Mouse (Mus musculus): ENCODE measurements around the gene Mymx. TPM values are rescaled to one million over a fixed set of nuclear protein-coding genes. Genes with fewer than 3 reads are reported as not detected.

Gene Mymx
- polyA plus RNA-seq, 1 experiment = 576 TPM

- H3K79me2 ChIP-seq (ENCODE audit: control insufficient read depth, insufficient read depth) = no peaks in the 10 kb centered on the region
- no peaks in the 10 kb centered on the region for H3K36me3 ChIP-seq (ENCODE audit: control insufficient read depth, insufficient read depth)
- no peaks in the 10 kb centered on the region for H3K27me3 ChIP-seq (ENCODE audit: control insufficient read depth, insufficient read depth, insufficient read length)
- no peak for TF ChIP-seq USF1 (IDR thresholded peaks at IDR 0.05; ENCODE audit: low read depth)
- no peak for TF ChIP-seq TCF12 (IDR thresholded peaks at IDR 0.05; ENCODE audit: insufficient read depth, poor library complexity, severe bottlenecking)
- TF ChIP-seq POLR2AphosphoS2 (IDR thresholded peaks at IDR 0.05; ENCODE audit: insufficient read length, low read depth) = no peak
- no peak for TF ChIP-seq REST (IDR thresholded peaks at IDR 0.05; ENCODE audit: insufficient read depth, insufficient read length)
- no peak for TF ChIP-seq TCF3 (IDR thresholded peaks at IDR 0.05; ENCODE audit: insufficient read length, low read depth)
- no peak for TF ChIP-seq POLR2A (IDR thresholded peaks at IDR 0.05; ENCODE audit: insufficient read length, low read depth)
- no peak for TF ChIP-seq MYOG (IDR thresholded peaks at IDR 0.05; ENCODE audit: control insufficient read depth in 1 of 3, insufficient read depth in 1 of 3, insufficient read length in 2 of 3, low read depth in 2 of 3)
- no peak for TF ChIP-seq MYOD1 (IDR thresholded peaks at IDR 0.05; ENCODE audit: control insufficient read depth in 1 of 3, insufficient read length in 2 of 3, low read depth in 2 of 3)
- no peak for TF ChIP-seq SRF (IDR thresholded peaks at IDR 0.05; ENCODE audit: control insufficient read depth, insufficient read length, low read depth)
- TF ChIP-seq E2F4 (IDR thresholded peaks at IDR 0.05; ENCODE audit: insufficient read depth) = no peak
- TF ChIP-seq MAX (IDR thresholded peaks at IDR 0.05; ENCODE audit: low read depth) = no peak
- no peak overlapping the region for H3K4me3 ChIP-seq
- no peak overlapping the region for H3K4me2 ChIP-seq (ENCODE audit: low read depth)
- H3ac ChIP-seq (ENCODE audit: control insufficient read depth, insufficient read length) = no peak overlapping the region
These were observed 22.3 kb downstream of the Mymx start for GRCm38 (mm10) chr17:45579554-45579953.

- TF ChIP-seq MYOD1 (IDR thresholded peaks at IDR 0.05; ENCODE audit: control insufficient read depth in 1 of 3, insufficient read length in 2 of 3, low read depth in 2 of 3) = no peak
- no peak for TF ChIP-seq POLR2A (IDR thresholded peaks at IDR 0.05; ENCODE audit: insufficient read length, low read depth)
- TF ChIP-seq TCF3 (IDR thresholded peaks at IDR 0.05; ENCODE audit: insufficient read length, low read depth) = no peak
- no peak for TF ChIP-seq CEBPB (IDR thresholded peaks at IDR 0.05; ENCODE audit: insufficient read depth, poor library complexity, severe bottlenecking)
- TF ChIP-seq SRF (IDR thresholded peaks at IDR 0.05; ENCODE audit: control insufficient read depth, insufficient read length, low read depth) = no peak
- no peak for TF ChIP-seq REST (IDR thresholded peaks at IDR 0.05; ENCODE audit: insufficient read depth, insufficient read length)
- no peak for TF ChIP-seq TCF12 (IDR thresholded peaks at IDR 0.05; ENCODE audit: insufficient read depth, poor library complexity, severe bottlenecking)
- no peak for TF ChIP-seq MAX (IDR thresholded peaks at IDR 0.05; ENCODE audit: low read depth)
- TF ChIP-seq E2F4 (IDR thresholded peaks at IDR 0.05; ENCODE audit: insufficient read depth) = no peak
- no peak for TF ChIP-seq USF1 (IDR thresholded peaks at IDR 0.05; ENCODE audit: low read depth)
- no peak for TF ChIP-seq POLR2AphosphoS2 (IDR thresholded peaks at IDR 0.05; ENCODE audit: insufficient read length, low read depth)
- TF ChIP-seq MYOG (IDR thresholded peaks at IDR 0.05; ENCODE audit: control insufficient read depth in 1 of 3, insufficient read depth in 1 of 3, insufficient read length in 2 of 3, low read depth in 2 of 3) = no peak
- Histone ChIP-seq H3ac (ENCODE audit: control insufficient read depth, insufficient read length) (no peak overlapping the region), H3K4me3 (no peak overlapping the region), H3K79me2 (ENCODE audit: control insufficient read depth, insufficient read depth) (no peaks in the 10 kb centered on the region), H3K27me3 (ENCODE audit: control insufficient read depth, insufficient read depth, insufficient read length) (no peaks in the 10 kb centered on the region), H3K36me3 (ENCODE audit: control insufficient read depth, insufficient read depth) (no peaks in the 10 kb centered on the region), H3K4me2 (ENCODE audit: low read depth) (no peak overlapping the region)
These were observed 23.1 kb downstream of the Mymx start for GRCm38 (mm10) chr17:45578843-45579242.

- Histone ChIP-seq H3K79me2 (ENCODE audit: control insufficient read depth, insufficient read depth) (no peaks in the 10 kb centered on the region), H3K4me2 (ENCODE audit: low read depth) (no peak overlapping the region), H3K27me3 (ENCODE audit: control insufficient read depth, insufficient read depth, insufficient read length) (no peaks in the 10 kb centered on the region), H3ac (ENCODE audit: control insufficient read depth, insufficient read length) (no peak overlapping the region), H3K4me3 (no peak overlapping the region), H3K36me3 (ENCODE audit: control insufficient read depth, insufficient read depth) (no peaks in the 10 kb centered on the region)
- TF ChIP-seq POLR2AphosphoS2 (IDR thresholded peaks at IDR 0.05; ENCODE audit: insufficient read length, low read depth) (no peak), SRF (IDR thresholded peaks at IDR 0.05; ENCODE audit: control insufficient read depth, insufficient read length, low read depth) (no peak), TCF3 (IDR thresholded peaks at IDR 0.05; ENCODE audit: insufficient read length, low read depth) (no peak)
These were observed 23.7 kb downstream of the Mymx start for GRCm38 (mm10) chr17:45578242-45578641.

- TF ChIP-seq MYOG (IDR thresholded peaks at IDR 0.05; ENCODE audit: control insufficient read depth in 1 of 3, insufficient read depth in 1 of 3, insufficient read length in 2 of 3, low read depth in 2 of 3) (no peak), MYOD1 (IDR thresholded peaks at IDR 0.05; ENCODE audit: control insufficient read depth in 1 of 3, insufficient read length in 2 of 3, low read depth in 2 of 3) (no peak), POLR2A (IDR thresholded peaks at IDR 0.05; ENCODE audit: insufficient read length, low read depth) (no peak), TCF12 (IDR thresholded peaks at IDR 0.05; ENCODE audit: insufficient read depth, poor library complexity, severe bottlenecking) (no peak), E2F4 (IDR thresholded peaks at IDR 0.05; ENCODE audit: insufficient read depth) (no peak), POLR2AphosphoS2 (IDR thresholded peaks at IDR 0.05; ENCODE audit: insufficient read length, low read depth) (no peak), REST (IDR thresholded peaks at IDR 0.05; ENCODE audit: insufficient read depth, insufficient read length) (no peak), MAX (IDR thresholded peaks at IDR 0.05; ENCODE audit: low read depth) (no peak), USF1 (IDR thresholded peaks at IDR 0.05; ENCODE audit: low read depth) (no peak), TCF3 (IDR thresholded peaks at IDR 0.05; ENCODE audit: insufficient read length, low read depth) (no peak), SRF (IDR thresholded peaks at IDR 0.05; ENCODE audit: control insufficient read depth, insufficient read length, low read depth) (no peak), CEBPB (IDR thresholded peaks at IDR 0.05; ENCODE audit: insufficient read depth, poor library complexity, severe bottlenecking) (no peak)
- Histone ChIP-seq H3K4me3 (peak overlapping the region; percentile 95), H3ac (ENCODE audit: control insufficient read depth, insufficient read length) (no peak overlapping the region), H3K27me3 (ENCODE audit: control insufficient read depth, insufficient read depth, insufficient read length) (no peaks in the 10 kb centered on the region), H3K4me2 (ENCODE audit: low read depth) (peak overlapping the region; percentile 70), H3K36me3 (ENCODE audit: control insufficient read depth, insufficient read depth) (peaks cover 18% of the 10 kb centered on the region), H3K79me2 (ENCODE audit: control insufficient read depth, insufficient read depth) (peaks cover 27% of the 10 kb centered on the region)
These were observed 26.6 kb downstream of the Mymx start for GRCm38 (mm10) chr17:45575123-45575897.
